Mouse (Mus musculus) ES-Bruce4 (cell line): ENCODE results near the gene Cnpy2. TPM values are rescaled to one million over a fixed set of nuclear protein-coding genes. Genes with fewer than 3 reads are reported as not detected.
"Not testable (repeated sequence)": the region's sequence is repeated elsewhere in the genome, so short reads cannot be mapped to it uniquely, and the experiment has no call there.

Source experiments
- H3K27ac ChIP-seq: 2 replicates; pipeline ENCODE4 v1.5.1; 2012; ENCODE audit warnings: low read length, inconsistent platforms; ENCODE audit not compliant: insufficient read depth
- H3K27me3 ChIP-seq: 2 replicates; pipeline ENCODE4 v1.6.1; 2012; ENCODE audit warnings: mild to moderate bottlenecking, low read length, inconsistent platforms; ENCODE audit not compliant: control insufficient read depth, poor library complexity, insufficient read depth, severe bottlenecking
- H3K36me3 ChIP-seq: 2 replicates; pipeline ENCODE4 v1.6.1; 2012; ENCODE audit warnings: inconsistent platforms, mild to moderate bottlenecking, low read length, moderate library complexity; ENCODE audit not compliant: control insufficient read depth, poor library complexity, insufficient read depth, severe bottlenecking
- H3K4me1 ChIP-seq: one replicate; pipeline ENCODE4 v1.8.1; 2011; ENCODE audit warnings: low read length; ENCODE audit not compliant: control insufficient read depth, insufficient read depth
- H3K4me3 ChIP-seq: 2 replicates; pipeline ENCODE4 v1.5.1; 2011; ENCODE audit warnings: low read depth, mild to moderate bottlenecking, low read length
- H3K9ac ChIP-seq: 2 replicates; pipeline ENCODE4 v1.6.1; 2012; ENCODE audit warnings: low read depth, mild to moderate bottlenecking, inconsistent platforms; ENCODE audit not compliant: poor library complexity, severe bottlenecking
- H3K9me3 ChIP-seq: replicated peaks from 2 replicates; pipeline ENCODE4 v1.6.1; 2012; ENCODE audit warnings: mild to moderate bottlenecking, low read length, inconsistent platforms; ENCODE audit not compliant: control insufficient read depth, poor library complexity, insufficient read depth, severe bottlenecking
- CTCF ChIP-seq: IDR thresholded peaks from one replicate; pipeline ENCODE4 v1.8.1; 2011; ENCODE audit warnings: low read depth, low read length
- EP300 ChIP-seq: IDR thresholded peaks from 2 replicates; pipeline ENCODE4 v1.6.1; 2011; ENCODE audit warnings: low read depth, low read length; ENCODE audit not compliant: insufficient read depth
- POLR2A ChIP-seq: IDR thresholded peaks from one replicate; pipeline ENCODE4 v1.8.1; 2011; ENCODE audit warnings: low read length; ENCODE audit not compliant: insufficient read depth
- polyA plus RNA-seq: library from polyadenylated mRNA; stranded (reverse); fragments of >200 nt; gene quantifications from 2 replicates; pipeline ENCODE4 v1.2.4, GENCODE M21; 2011; ENCODE audit warnings: low read depth; ENCODE audit not compliant: missing spikeins, insufficient read depth, insufficient read length

Gene Cnpy2
- polyA plus RNA-seq, 1 experiment: 62.9 TPM

DNA sequence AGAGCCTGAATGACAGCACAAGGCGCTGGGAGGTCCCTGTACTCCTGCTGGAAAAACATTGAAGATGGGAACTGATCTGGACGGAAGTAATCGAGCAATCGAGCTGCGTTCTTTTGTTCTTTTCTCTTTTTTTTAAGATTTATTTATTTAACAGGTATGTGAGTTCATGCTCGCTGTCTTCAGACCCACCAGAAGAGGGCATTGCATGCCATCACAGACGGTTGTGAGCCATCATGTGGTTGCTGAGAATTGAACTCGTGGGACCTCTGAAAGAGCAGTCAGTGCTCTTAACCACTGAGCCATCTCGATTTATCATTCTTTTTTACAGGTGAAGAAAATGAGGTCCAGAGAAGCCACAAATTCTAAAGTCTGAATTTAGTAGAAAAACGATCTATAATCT lies 5.4 kb downstream of the Cnpy2 start:
- H3K4me1 ChIP-seq: no peaks in the 10 kb centered on the region
- TF ChIP-seq POLR2A: no peak
- TF ChIP-seq CTCF: peak; percentile 45
- H3K27ac ChIP-seq: no peak overlapping the region
- no peak overlapping the region for H3K9ac ChIP-seq
- no peaks in the 10 kb centered on the region for H3K9me3 ChIP-seq
- 0 out of 2 replicates have a peak, but pooled peaks cover 2% of the 10 kb centered on the region for H3K36me3 ChIP-seq
- no peaks in the 10 kb centered on the region for H3K27me3 ChIP-seq
- H3K4me3 ChIP-seq: no peak overlapping the region

DNA sequence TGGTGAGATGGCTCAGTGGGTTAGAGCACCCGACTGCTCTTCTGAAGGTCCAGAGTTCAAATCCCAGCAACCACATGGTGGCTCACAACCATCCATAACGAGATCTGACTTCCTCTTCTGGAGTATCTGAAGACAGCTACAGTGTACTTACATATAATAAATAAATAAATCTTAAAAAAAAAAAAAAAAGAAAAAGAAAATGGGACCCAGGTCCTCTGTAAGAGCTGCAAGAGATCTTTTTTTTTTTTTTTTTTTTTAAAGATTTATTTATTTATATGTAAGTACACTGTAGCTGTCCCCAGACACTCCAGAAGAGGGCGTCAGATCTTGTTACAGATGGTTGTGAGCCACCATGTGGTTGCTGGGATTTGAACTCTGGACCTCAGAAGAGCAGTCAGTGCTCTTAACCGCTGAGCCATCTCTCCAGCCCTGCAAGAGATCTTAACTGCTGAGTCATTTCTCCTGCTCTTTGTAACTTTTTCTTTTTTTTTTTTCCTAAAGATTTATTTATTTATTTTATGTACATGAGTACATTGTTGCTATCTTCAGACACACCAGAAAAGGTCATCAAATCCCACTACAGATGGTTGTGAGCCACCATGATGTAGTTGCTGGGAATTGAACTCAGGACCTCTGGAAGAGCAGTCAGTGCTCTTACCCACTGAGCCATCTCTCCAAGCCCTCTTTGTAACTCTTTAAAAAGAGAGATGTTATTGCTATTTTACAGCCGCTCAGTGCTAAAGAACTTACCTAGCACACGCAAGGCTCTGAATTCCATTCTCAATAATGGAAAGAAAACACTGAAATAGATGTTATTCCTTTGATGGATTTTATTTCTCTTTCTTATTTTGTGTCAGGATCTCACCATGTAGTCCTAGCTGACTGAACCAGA lies 10.3 kb downstream of the Cnpy2 start:
- H3K9me3 ChIP-seq, H3K4me3 ChIP-seq, H3K4me1 ChIP-seq, H3K27ac ChIP-seq, H3K27me3 ChIP-seq, H3K9ac ChIP-seq, H3K36me3 ChIP-seq: not testable (repeated sequence)

DNA sequence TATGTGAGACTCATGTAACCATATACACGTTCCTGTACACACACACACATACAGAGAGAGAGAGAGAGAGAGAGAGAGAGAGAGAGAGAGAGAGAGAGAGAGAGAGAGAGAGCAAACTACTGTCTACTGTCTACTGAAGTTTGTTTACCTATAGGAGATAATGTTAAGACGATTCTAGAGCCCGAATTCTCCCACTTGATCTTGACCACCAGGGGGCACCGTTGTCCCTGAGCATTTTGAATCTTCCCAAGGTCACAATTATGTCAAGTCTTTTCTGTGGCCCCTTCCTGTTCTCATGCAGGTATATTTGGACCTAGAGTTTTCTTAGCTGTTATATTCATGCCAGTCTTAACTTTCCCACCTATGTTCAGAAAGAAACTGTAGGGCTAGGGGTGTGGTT lies 13.3 kb downstream of the Cnpy2 start:
- no peak overlapping the region for H3K9ac ChIP-seq

DNA sequence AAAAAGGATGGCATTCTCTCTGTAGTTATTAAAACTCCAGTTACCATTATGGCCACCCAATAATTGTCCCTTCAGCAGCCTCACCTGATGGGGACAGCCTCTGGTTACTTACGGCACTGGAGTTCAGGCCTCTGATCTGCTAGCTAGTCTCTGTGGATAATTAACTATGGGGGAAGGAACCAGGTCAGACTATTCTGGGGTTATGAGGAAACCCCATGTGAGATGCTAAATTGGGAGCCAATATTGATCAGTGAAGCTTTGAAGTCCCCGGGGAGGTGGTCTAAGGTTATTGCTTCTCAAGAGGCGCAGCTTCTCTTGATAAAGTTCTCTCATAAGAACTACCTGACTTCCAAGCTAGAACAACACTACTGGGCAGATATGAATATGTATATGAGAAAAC lies 13.9 kb downstream of the Cnpy2 start:
- TF ChIP-seq POLR2A: no peak
- TF ChIP-seq CTCF: no peak
- TF ChIP-seq EP300: no peak
- Histone ChIP-seq H3K27me3 (no peaks in the 10 kb centered on the region), H3K4me1 (no peaks in the 10 kb centered on the region), H3K9me3 (no peaks in the 10 kb centered on the region), H3K4me3 (no peak overlapping the region), H3K36me3 (peaks cover 10% of the 10 kb centered on the region), H3K9ac (no peak overlapping the region; the same call in 1 of the 2 replicates), H3K27ac (no peak overlapping the region)

More for the DNA sequence above, 13.3 kb downstream of the Cnpy2 start:
- no peak overlapping the region for H3K4me3 ChIP-seq
- no peaks in the 10 kb centered on the region for H3K9me3 ChIP-seq
- no peaks in the 10 kb centered on the region for H3K27me3 ChIP-seq
- H3K27ac ChIP-seq: no peak overlapping the region
- TF ChIP-seq CTCF (no peak), POLR2A (no peak), EP300 (no peak)
- no peaks in the 10 kb centered on the region for H3K4me1 ChIP-seq
- H3K36me3 ChIP-seq: peaks cover 7% of the 10 kb centered on the region

DNA sequence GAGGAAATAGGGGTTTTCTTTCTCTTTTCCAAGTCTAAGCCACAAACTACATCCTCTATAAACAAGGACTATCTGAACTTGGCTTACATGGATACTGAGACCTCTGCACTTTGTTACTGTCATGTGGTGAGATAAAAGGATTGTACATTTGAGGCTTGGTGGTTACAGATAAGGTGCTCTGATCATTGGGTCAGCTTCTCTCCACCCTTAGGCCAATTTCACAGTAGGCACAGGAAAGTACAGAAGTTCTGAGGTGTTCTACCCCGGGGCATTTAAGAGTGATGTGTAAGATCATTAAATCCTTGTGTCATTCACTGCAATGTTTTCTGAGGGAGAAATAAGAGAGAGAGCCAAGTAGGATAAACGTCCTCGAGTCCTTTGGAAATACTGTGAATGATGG lies 14.3 kb downstream of the Cnpy2 start:
- H3K9ac ChIP-seq: peak overlapping the region; percentile 57
- no peak overlapping the region for H3K4me3 ChIP-seq
- TF ChIP-seq POLR2A (no peak), EP300 (no peak), CTCF (no peak)
- H3K36me3 ChIP-seq: peaks cover 14% of the 10 kb centered on the region
- H3K4me1 ChIP-seq: no peaks in the 10 kb centered on the region
- H3K9me3 ChIP-seq: no peaks in the 10 kb centered on the region
- H3K27ac ChIP-seq: no peak overlapping the region
- no peaks in the 10 kb centered on the region for H3K27me3 ChIP-seq

DNA sequence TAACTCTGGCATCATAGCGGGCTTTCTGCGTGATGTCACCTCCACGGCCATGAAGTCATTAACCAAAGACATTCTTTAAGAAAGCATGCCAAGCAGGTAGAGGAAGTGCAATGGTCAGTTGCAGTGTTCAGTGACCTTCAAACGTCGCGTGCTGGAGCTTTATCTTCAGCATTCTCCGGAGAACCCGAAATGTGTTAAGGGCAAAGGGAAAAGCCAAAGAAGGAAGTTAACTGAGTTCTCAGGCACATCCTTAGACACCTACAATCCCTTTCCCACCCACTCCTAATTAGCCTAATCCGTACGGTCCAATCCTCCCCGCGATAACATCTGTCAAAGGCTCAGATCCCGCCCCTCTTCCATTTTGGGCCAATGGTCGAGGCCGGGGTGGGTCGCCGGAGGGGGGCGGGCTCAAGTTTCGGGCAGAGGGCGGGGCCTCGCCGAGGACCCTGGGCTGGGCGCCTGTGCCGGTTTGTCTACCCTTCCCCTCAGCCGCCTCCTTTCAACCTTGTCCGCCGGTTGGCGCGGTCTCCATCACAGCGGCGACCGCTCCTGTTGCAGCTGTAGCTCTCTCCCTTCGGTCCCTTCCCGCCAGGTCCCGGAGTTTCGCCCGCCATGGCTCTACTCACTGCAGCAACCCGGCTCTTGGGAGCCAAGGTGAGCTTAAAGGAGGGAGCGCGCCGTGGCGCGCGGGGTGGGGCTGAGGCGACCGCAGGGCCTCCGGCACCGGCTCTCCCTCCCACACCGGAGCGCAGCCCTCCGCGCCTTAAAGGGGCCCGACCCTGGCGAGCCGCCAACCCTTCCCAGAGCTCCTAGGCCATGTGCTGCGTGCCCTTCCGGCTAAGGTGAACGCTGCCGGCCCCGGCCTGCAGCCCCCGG lies 15.3 kb downstream of the Cnpy2 start, which contains the start of gene Cs:
Cs (plus strand) TSS at position 429 of the 876 bp plus-strand sequence.
- Histone ChIP-seq H3K27ac (peak within 1 kb of the TSS; percentile 77), H3K4me1 (no peaks in the 10 kb centered on the region)

More for the DNA sequence above, 15.3 kb downstream of the Cnpy2 start, which contains the start of gene Cs:
- H3K27me3 ChIP-seq: no peaks in the 10 kb centered on the region
- H3K9ac ChIP-seq: peak within 1 kb of the TSS; percentile 92
- peaks cover 21% of the 10 kb centered on the region for H3K36me3 ChIP-seq
- H3K9me3 ChIP-seq: no peaks in the 10 kb centered on the region
- TF ChIP-seq EP300 (no peak), POLR2A (peak; percentile 88), CTCF (no peak)
- peak within 1 kb of the TSS; percentile 99 for H3K4me3 ChIP-seq
